Mouse (Mus musculus): ENCODE measurements around the gene Tmem131l. TPM values are rescaled to one million over a fixed set of nuclear protein-coding genes. Genes with fewer than 3 reads are reported as not detected.

Tmem131l gene
- polyA plus RNA-seq, 1 experiment from 2014 or later, result 19.8 TPM

GRCm38 (mm10) chr3:83973339-83973738 is 66.6 kb downstream of the Tmem131l start:
- no peaks in the 10 kb centered on the region for H3K9me3 ChIP-seq (ENCODE audit: control insufficient read depth, low read length)
- no peak overlapping the region for H3K4me2 ChIP-seq (ENCODE audit: low read depth, low read length)
- H3K27me3 ChIP-seq (replicated peaks; ENCODE audit: control insufficient read depth, insufficient read depth, low read length), result no peaks in the 10 kb centered on the region
- ATAC-seq, result no peak
- peaks cover 7% of the 10 kb centered on the region; the same call in 1 of the 2 replicates for H3K4me1 ChIP-seq (ENCODE audit: control insufficient read depth, insufficient read depth, low read length)
- H3K27ac ChIP-seq (ENCODE audit: low read length), result no peak overlapping the region
- 75% methylated on average over 2 of the region's 2 CpGs for WGBS
- H3K36me3 ChIP-seq (ENCODE audit: control insufficient read depth, insufficient read depth, low read length), result no peaks in the 10 kb centered on the region
- no peak overlapping the region for H3K9ac ChIP-seq (ENCODE audit: low read depth, low read length)
- H3K4me3 ChIP-seq (ENCODE audit: low read length), result no peak overlapping the region

- no peaks in the 10 kb centered on the region for H3K36me3 ChIP-seq (ENCODE audit: control insufficient read depth, insufficient read depth, low read length)
- WGBS, result 68% methylated on average over 1 of the region's 1 CpGs
- no peak overlapping the region for H3K4me3 ChIP-seq (ENCODE audit: low read length)
- H3K9ac ChIP-seq (ENCODE audit: low read depth, low read length), result no peak overlapping the region
- ATAC-seq, result no peak
- no peak overlapping the region for H3K27ac ChIP-seq (ENCODE audit: low read length)
- no peaks in the 10 kb centered on the region for H3K9me3 ChIP-seq (ENCODE audit: control insufficient read depth, low read length)
- H3K4me2 ChIP-seq (ENCODE audit: low read depth, low read length), result no peak overlapping the region
- 0 out of 2 replicates have a peak, but pooled peaks cover 5% of the 10 kb centered on the region for H3K4me1 ChIP-seq (ENCODE audit: control insufficient read depth, insufficient read depth, low read length)
- no peaks in the 10 kb centered on the region for H3K27me3 ChIP-seq (replicated peaks; ENCODE audit: control insufficient read depth, insufficient read depth, low read length)
Measured at GRCm38 (mm10) chr3:83970629-83971028, 69.3 kb downstream of the Tmem131l start.

DNA sequence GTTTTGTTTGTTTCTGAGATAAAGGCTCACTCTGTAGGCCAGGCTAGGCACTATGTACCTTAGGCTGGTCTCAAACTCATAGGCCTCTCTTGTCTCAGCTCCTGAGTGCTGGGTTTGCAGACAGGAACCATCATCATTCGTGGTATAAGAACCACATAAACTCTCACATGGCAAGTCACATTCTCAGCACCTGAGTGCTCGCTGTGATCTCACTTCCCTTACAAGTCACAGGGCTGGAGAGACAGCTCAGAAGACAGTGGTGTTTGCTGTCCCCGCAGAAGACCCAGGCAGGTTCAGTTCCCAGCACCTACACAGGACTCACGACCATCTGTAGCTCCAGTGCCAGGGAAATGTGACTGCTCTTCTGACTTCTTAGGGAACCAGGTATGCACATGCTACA is 70.9 kb downstream of the Tmem131l start:
- Histone ChIP-seq H3K9ac (ENCODE audit: low read depth, low read length) (no peak overlapping the region), H3K27ac (ENCODE audit: low read length) (no peak overlapping the region), H3K27me3 (replicated peaks; ENCODE audit: control insufficient read depth, insufficient read depth, low read length) (no peaks in the 10 kb centered on the region), H3K9me3 (ENCODE audit: control insufficient read depth, low read length) (no peaks in the 10 kb centered on the region), H3K4me2 (ENCODE audit: low read depth, low read length) (no peak overlapping the region), H3K36me3 (ENCODE audit: control insufficient read depth, insufficient read depth, low read length) (no peaks in the 10 kb centered on the region), H3K4me1 (ENCODE audit: control insufficient read depth, insufficient read depth, low read length) (0 out of 2 replicates have a peak, but pooled peaks cover 5% of the 10 kb centered on the region), H3K4me3 (ENCODE audit: low read length) (no peak overlapping the region)
- 85% methylated on average over 4 of the region's 4 CpGs for WGBS
- ATAC-seq, result no peak

DNA sequence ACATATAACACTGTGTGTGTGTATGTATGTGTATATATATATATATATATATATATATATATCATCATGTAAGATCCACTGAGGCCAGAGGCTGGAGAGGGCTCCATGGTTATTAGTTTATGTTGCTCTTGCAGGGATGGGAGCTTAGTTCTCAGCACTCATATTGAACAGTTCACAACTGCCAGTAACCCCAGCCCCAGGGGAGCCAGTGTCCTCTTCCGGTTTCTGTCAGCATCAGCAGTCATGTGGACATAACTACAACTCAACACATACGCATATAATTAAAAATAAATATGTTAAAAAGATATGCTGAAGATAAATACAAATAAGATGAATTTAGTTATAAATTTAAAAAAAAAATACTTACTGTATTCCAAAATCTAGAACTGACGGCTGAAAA is 72.2 kb downstream of the Tmem131l start:
- WGBS, result 84% methylated on average over 3 of the region's 3 CpGs
- Histone ChIP-seq H3K4me3 (ENCODE audit: low read length) (no peak overlapping the region), H3K27me3 (replicated peaks; ENCODE audit: control insufficient read depth, insufficient read depth, low read length) (no peaks in the 10 kb centered on the region), H3K4me2 (ENCODE audit: low read depth, low read length) (no peak overlapping the region), H3K4me1 (ENCODE audit: control insufficient read depth, insufficient read depth, low read length) (0 out of 2 replicates have a peak, but pooled peaks cover 5% of the 10 kb centered on the region), H3K36me3 (ENCODE audit: control insufficient read depth, insufficient read depth, low read length) (no peaks in the 10 kb centered on the region), H3K9ac (ENCODE audit: low read depth, low read length) (no peak overlapping the region), H3K27ac (ENCODE audit: low read length) (no peak overlapping the region), H3K9me3 (ENCODE audit: control insufficient read depth, low read length) (no peaks in the 10 kb centered on the region)
- no peak for ATAC-seq

DNA sequence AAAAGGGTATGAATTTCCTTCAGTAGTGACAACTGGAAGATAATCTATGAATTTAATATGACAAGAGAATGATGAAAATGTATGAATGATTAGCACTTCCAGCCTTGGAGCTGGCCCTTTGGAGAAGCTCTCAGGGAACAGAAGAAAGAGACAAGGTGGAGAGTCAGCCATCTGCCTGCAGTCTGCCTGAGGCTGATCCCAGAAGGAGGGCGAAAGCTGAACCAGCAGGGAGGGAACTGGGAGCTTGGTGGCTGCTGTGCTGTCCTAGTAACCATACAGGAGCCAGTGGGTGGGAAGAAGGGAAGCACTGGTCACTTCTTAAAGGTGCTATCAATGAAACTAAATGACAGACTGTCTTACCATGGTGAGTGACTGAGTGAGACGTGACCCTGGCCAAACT is 74.6 kb downstream of the Tmem131l start:
- WGBS, result 91% methylated on average over 2 of the region's 2 CpGs
- no peaks in the 10 kb centered on the region for H3K9me3 ChIP-seq (ENCODE audit: control insufficient read depth, low read length)
- no peaks in the 10 kb centered on the region for H3K36me3 ChIP-seq (ENCODE audit: control insufficient read depth, insufficient read depth, low read length)
- no peak overlapping the region for H3K4me3 ChIP-seq (ENCODE audit: low read length)
- no peak for ATAC-seq
- no peaks in the 10 kb centered on the region for H3K27me3 ChIP-seq (replicated peaks; ENCODE audit: control insufficient read depth, insufficient read depth, low read length)
- no peak overlapping the region for H3K27ac ChIP-seq (ENCODE audit: low read length)
- no peaks in the 10 kb centered on the region for H3K4me1 ChIP-seq (ENCODE audit: control insufficient read depth, insufficient read depth, low read length)
- no peak overlapping the region for H3K4me2 ChIP-seq (ENCODE audit: low read depth, low read length)
- H3K9ac ChIP-seq (ENCODE audit: low read depth, low read length), result no peak overlapping the region

DNA sequence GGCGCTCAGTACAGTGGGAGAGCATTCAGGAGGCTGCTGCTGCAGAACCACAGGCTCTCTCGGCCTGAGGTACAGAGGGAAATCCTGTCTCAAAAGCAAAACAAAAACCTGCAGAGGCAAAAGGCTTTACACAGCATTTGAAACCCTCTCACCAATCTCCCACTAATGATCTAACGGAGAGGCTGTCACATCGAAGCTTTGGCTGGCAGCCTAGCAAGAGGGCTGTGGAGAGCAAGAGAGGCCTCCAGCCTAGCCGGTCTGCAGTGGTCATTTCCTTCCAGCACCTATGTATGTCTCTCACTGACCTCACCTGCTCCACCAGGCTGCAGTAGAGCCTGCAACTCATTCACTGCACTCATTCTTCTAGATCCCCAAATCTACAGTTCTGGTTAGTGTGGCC is 76.3 kb downstream of the Tmem131l start:
- no peaks in the 10 kb centered on the region for H3K36me3 ChIP-seq (ENCODE audit: control insufficient read depth, insufficient read depth, low read length)
- 84% methylated on average over 5 of the region's 5 CpGs for WGBS
- H3K27ac ChIP-seq (ENCODE audit: low read length), result no peak overlapping the region
- ATAC-seq, result no peak
- H3K4me1 ChIP-seq (ENCODE audit: control insufficient read depth, insufficient read depth, low read length), result no peaks in the 10 kb centered on the region
- no peaks in the 10 kb centered on the region for H3K9me3 ChIP-seq (ENCODE audit: control insufficient read depth, low read length)
- H3K4me2 ChIP-seq (ENCODE audit: low read depth, low read length), result no peak overlapping the region
- H3K27me3 ChIP-seq (replicated peaks; ENCODE audit: control insufficient read depth, insufficient read depth, low read length), result no peaks in the 10 kb centered on the region
- no peak overlapping the region for H3K9ac ChIP-seq (ENCODE audit: low read depth, low read length)
- H3K4me3 ChIP-seq (ENCODE audit: low read length), result no peak overlapping the region

DNA sequence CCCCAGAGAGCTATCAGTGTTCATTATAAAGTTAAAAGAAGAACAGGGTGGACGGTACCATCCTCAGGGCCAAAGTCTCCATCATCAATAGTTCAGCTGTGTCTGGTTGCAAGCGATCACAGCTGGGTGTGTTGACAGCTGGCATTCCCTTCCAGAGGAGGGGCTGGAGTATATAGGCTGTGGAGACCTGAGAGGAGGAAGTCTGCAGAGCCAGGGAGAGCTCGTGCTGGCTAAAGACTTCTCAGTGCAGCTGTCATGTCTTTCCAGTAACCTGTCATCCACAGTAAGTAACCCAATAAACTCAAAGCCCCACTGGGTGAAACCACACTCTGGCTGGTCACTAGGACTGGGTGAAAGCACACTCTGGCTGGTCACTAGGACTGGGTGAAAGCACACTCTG is 77.4 kb downstream of the Tmem131l start:
- WGBS, result 60% methylated on average over 3 of the region's 3 CpGs

DNA sequence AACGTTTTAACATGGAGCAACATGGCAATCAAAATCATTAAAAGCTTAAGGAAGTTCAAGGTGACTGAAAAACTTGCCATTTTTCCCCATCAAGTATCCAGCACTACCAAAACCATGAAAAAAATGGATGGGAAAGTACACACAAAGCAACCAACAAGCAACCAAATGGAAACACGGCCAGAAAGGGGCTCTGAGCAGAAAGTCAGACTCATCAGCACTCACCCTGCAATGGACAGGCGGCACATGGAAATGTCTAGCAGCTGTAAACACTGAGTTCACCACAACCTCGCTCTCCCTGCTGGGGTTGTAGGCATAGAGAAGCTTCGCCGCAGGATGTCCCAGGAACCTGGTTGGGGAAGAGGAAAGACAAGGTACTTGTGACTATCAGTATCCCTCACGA is 77.9 kb downstream of the Tmem131l start:
- Histone ChIP-seq H3K4me3 (ENCODE audit: low read length) (no peak overlapping the region), H3K36me3 (ENCODE audit: control insufficient read depth, insufficient read depth, low read length) (peaks cover 3% of the 10 kb centered on the region; the same call in 1 of the 2 replicates), H3K4me1 (ENCODE audit: control insufficient read depth, insufficient read depth, low read length) (no peaks in the 10 kb centered on the region), H3K9me3 (ENCODE audit: control insufficient read depth, low read length) (no peaks in the 10 kb centered on the region), H3K27me3 (replicated peaks; ENCODE audit: control insufficient read depth, insufficient read depth, low read length) (no peaks in the 10 kb centered on the region), H3K4me2 (ENCODE audit: low read depth, low read length) (no peak overlapping the region), H3K27ac (ENCODE audit: low read length) (no peak overlapping the region), H3K9ac (ENCODE audit: low read depth, low read length) (no peak overlapping the region)
- 88% methylated on average over 7 of the region's 7 CpGs for WGBS
- no peak for ATAC-seq

More for the DNA sequence above, 77.4 kb downstream of the Tmem131l start:
- H3K36me3 ChIP-seq (ENCODE audit: control insufficient read depth, insufficient read depth, low read length), result peaks cover under 1% of the 10 kb centered on the region; the same call in 1 of the 2 replicates
- H3K4me1 ChIP-seq (ENCODE audit: control insufficient read depth, insufficient read depth, low read length), result no peaks in the 10 kb centered on the region
- no peak overlapping the region for H3K27ac ChIP-seq (ENCODE audit: low read length)
- no peaks in the 10 kb centered on the region for H3K27me3 ChIP-seq (replicated peaks; ENCODE audit: control insufficient read depth, insufficient read depth, low read length)
- H3K4me2 ChIP-seq (ENCODE audit: low read depth, low read length), result no peak overlapping the region
- no peak for ATAC-seq
- no peaks in the 10 kb centered on the region for H3K9me3 ChIP-seq (ENCODE audit: control insufficient read depth, low read length)
- no peak overlapping the region for H3K9ac ChIP-seq (ENCODE audit: low read depth, low read length)
- no peak overlapping the region for H3K4me3 ChIP-seq (ENCODE audit: low read length)

DNA sequence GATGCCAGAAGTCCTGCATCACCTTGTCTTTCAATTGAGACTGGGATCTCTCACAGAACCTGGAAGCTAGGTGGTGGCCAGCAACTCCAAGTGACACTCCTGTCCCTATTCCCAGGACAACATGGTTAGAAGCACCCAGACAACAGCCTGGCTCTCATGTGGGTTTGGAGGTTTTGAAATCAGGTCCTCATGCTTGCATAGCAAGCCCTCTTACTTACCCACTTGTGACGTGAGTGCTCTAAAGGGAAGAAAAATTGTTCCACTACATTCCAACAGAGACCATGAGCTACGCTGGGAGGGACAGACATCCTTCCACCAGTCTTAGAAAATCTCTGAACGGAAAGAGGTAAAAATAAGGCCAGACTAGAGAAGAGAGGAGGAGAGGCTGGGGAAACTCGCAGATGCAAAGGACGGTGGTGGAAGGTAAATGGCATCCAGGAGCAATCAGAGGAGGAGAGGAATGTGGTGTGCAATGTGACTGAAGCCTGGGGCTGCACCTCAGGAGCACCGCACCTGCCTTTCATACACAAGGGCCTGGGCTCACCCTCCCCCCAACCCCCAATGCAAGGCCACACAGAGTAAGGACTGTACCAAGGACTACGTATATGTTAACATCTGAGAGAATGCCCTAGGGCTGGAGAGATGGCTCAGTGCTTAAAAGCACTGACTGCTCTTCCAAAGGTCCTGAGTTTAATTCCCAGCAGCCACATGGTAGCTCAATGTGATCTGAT is 80.9 kb downstream of the Tmem131l start:
- Histone ChIP-seq H3K4me1 (ENCODE audit: control insufficient read depth, insufficient read depth, low read length) (no peaks in the 10 kb centered on the region), H3K27me3 (replicated peaks; ENCODE audit: control insufficient read depth, insufficient read depth, low read length) (no peaks in the 10 kb centered on the region), H3K36me3 (ENCODE audit: control insufficient read depth, insufficient read depth, low read length) (peaks cover 3% of the 10 kb centered on the region; the same call in 1 of the 2 replicates), H3K9me3 (ENCODE audit: control insufficient read depth, low read length) (no peaks in the 10 kb centered on the region), H3K27ac (ENCODE audit: low read length) (no peak overlapping the region), H3K9ac (ENCODE audit: low read depth, low read length) (no peak overlapping the region), H3K4me3 (ENCODE audit: low read length) (no peak overlapping the region), H3K4me2 (ENCODE audit: low read depth, low read length) (no peak overlapping the region)
- no peak for ATAC-seq
- WGBS, result 90% methylated on average over 7 of the region's 7 CpGs
